Mouse (Mus musculus): ENCODE measurements at regions not wholly inside any gene's neighbourhood (a gene's known extent, or its start where the extent isn't known, plus 50 kb on each side); places are given as distances from the start of the nearest gene placed in this dataset. TPM values are rescaled to one million over a fixed set of nuclear protein-coding genes. Genes with fewer than 3 reads are reported as not detected.

Small RNA genes lying in the stretch of these regions (microRNA-seq; reads per million reads assigned to microRNA genes)
- not detected for gene Gm25748

Measured in embryonic facial prominence, embryonic 13.5 days (tissue).